Mouse (Mus musculus) layer of hippocampus, adult 2 months (tissue): Measurements from ENCODE around the gene Lgals4. TPM values are rescaled to one million over a fixed set of nuclear protein-coding genes. Genes with fewer than 3 reads are reported as not detected.

ENCODE experiments used
- DNase-seq, 2 experiments: peaks; one replicate each; pipeline ENCODE4 v3.0.0; 2022; ENCODE audit warnings: low spot score in 2 of 2
- H3K27ac ChIP-seq: fragments of 200-600 bp; 2 replicates; pipeline ENCODE4 v1.8.1; 2022
- H3K4me3 ChIP-seq: fragments of 200-600 bp; 2 replicates; pipeline ENCODE4 v1.8.1; 2022; ENCODE audit warnings: mild to moderate bottlenecking
- CTCF ChIP-seq: fragments of 200-600 bp; conservative IDR thresholded peaks from 2 replicates; pipeline ENCODE4 v1.8.1; 2022; ENCODE audit warnings: antibody characterized with exemption, mild to moderate bottlenecking, moderate library complexity
- total RNA-seq, 2 experiments: library from RNA; stranded (reverse); gene quantifications; 2 replicates each; pipeline ENCODE4 v1.2.3; 2021

Lgals4 gene
- total RNA-seq, 2 experiments from 2014 or later, result 4.4 to 6.8 TPM

DNA sequence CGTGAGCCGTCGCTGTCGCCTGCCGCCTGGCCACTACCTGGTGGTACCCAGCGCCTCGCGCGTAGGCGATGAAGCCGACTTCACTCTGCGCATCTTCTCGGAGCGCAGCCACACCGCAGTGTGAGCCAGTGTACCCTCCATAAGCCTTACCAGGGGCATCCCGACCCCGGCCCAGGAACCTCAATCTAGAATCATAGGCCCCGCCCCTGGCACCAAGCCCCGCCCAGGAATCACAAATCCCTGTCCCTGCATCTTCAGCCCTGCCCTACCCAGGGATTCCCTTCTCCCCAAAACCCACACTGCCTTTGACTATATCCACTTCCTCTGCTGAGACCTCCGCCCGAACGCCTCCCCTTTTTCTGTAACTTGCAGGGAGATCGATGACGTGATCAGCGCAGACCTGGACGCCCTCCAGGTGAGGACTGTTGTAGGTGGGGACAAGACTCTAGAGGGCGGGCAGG lies 55.1 kb downstream of the Lgals4 start:
- peak overlapping the region; percentile 49 for H3K4me3 ChIP-seq
- no peak for DNase-seq
- no peak for TF ChIP-seq CTCF
- H3K27ac ChIP-seq, result no peak overlapping the region

Other genes with a start within 250 kb of the Lgals4 start
- 10 to 100 TPM; 67.8 to 70.1 TPM for gene Samd4b, start 235.7 kb upstream of the Lgals4 start, total RNA-seq
- gene Pak4, start 235.7 kb upstream of the Lgals4 start, total RNA-seq, result 10 to 100 TPM; 13.7 to 16.2 TPM
- 1 to 10 TPM; 1.2 to 2.2 TPM for gene Acp7, start 202.5 kb upstream of the Lgals4 start, total RNA-seq
- 10 to 100 TPM; 24.4 to 27.1 TPM for gene Fbxo27, start 141.0 kb upstream of the Lgals4 start, total RNA-seq
- gene Fbxo17, start 117.0 kb upstream of the Lgals4 start, total RNA-seq, result 1 to 10 TPM in 1 of 2 experiments, under 1 TPM in 1; 0.98 to 1.4 TPM
- 10 to 100 TPM; 57.5 to 57.9 TPM for gene Mrps12, start 92.0 kb upstream of the Lgals4 start, total RNA-seq
- gene Sars2, start 91.9 kb upstream of the Lgals4 start, total RNA-seq, result 10 to 100 TPM; 13.9 to 14.3 TPM
- gene Ccer2, start 77.7 kb upstream of the Lgals4 start, total RNA-seq, result under 1 TPM; 0.34 to 0.36 TPM
- gene Sirt2, start 67.1 kb upstream of the Lgals4 start, total RNA-seq, result 100 to 1,000 TPM; 128 to 139 TPM
- gene Nfkbib, start 66.3 kb upstream of the Lgals4 start, total RNA-seq, result 10 to 100 TPM; 25.6 to 27.2 TPM
- 1 to 10 TPM; 2.6 to 4.5 TPM for gene Rinl, start 44.9 kb upstream of the Lgals4 start, total RNA-seq
- gene Hnrnpl, start 25.3 kb upstream of the Lgals4 start, total RNA-seq, result 100 to 1,000 TPM; 410 to 476 TPM
- 10 to 100 TPM; 66.4 to 68.8 TPM for gene Ech1, start 8.6 kb upstream of the Lgals4 start, total RNA-seq
- not detected for gene Lgals7, start 30.0 kb downstream of the Lgals4 start, total RNA-seq
- gene Capn12, start 47.6 kb downstream of the Lgals4 start, total RNA-seq, result under 1 TPM; 0.15 to 0.29 TPM
- 100 to 1,000 TPM; 131 to 134 TPM for gene Actn4, start 128.5 kb downstream of the Lgals4 start, total RNA-seq
- 100 to 1,000 TPM; 198 to 202 TPM for gene Eif3k, start 148.0 kb downstream of the Lgals4 start, total RNA-seq
- gene Map4k1, start 148.2 kb downstream of the Lgals4 start, total RNA-seq, result 1 to 10 TPM in 1 of 2 experiments, under 1 TPM in 1; 0.90 to 1.8 TPM